Mouse (Mus musculus) kidney, adult 2 months (tissue): ENCODE data around the gene Sstr2.

Experiments used
- CTCF ChIP-seq: fragments of 200-500 bp; conservative IDR thresholded peaks from 2 replicates; pipeline ENCODE4 v1.5.1; 2011; ENCODE audit warnings: low read depth, mild to moderate bottlenecking, control low read depth, low read length, moderate library complexity, mixed read lengths; ENCODE audit not compliant: insufficient read depth, insufficient read length
- POLR2A ChIP-seq: fragments of 200-500 bp; IDR thresholded peaks from one replicate; pipeline ENCODE4 v1.6.1; 2011; ENCODE audit warnings: low read depth, low read length, control low read depth

GRCm38 (mm10) chr11:113667122-113667521, 48.0 kb downstream of the Sstr2 start:
- no peak for TF ChIP-seq CTCF
- TF ChIP-seq POLR2A = no peak
